Mouse (Mus musculus) urinary bladder, postnatal 10 days (tissue): ENCODE data around the gene Sdc1.

Experiments used
- DNase-seq: peaks from one replicate; pipeline ENCODE4 v3.0.0; 2022; ENCODE audit warnings: low spot score

The Sdc1 gene

DNA sequence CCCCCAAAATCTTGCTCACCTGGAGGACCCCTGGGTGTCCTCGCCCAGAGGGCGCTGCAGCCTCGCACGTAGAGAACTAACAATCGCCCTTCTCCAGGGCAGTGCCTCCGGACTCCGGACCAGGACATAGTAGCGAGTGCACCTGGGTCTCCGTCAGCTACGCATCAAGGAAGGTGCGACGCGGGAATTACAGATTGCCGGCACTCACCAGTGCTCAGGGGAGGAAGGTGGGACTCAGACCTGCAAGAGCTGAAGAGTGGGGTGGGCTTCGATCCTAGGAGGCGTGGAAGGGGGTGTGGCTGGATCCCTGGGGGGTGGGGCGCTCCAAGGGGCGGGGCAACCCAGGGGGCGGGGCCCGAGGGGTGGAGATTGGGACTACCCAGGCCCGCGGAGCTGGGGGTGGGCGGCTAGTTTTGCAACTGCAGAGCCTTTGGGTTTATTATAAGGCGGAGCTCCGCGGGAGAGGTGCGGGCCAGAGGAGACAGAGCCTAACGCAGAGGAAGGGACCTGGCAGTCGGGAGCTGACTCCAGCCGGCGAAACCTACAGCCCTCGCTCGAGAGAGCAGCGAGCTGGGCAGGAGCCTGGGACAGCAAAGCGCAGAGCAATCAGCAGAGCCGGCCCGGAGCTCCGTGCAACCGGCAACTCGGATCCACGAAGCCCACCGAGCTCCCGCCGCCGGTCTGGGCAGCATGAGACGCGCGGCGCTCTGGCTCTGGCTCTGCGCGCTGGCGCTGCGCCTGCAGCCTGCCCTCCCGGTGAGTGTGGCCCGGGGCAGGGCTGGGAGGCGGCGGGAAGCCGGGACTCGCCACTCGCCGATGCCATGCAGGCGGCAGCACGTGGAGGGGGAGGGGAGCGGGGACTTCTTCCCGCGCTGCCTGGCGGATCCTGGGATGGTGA is at the start of gene Sdc1:
Gene Sdc1, plus strand, starts transcription at position 378 of the 898 bp plus-strand sequence.
- DNase-seq = peak; percentile 47

DNA sequence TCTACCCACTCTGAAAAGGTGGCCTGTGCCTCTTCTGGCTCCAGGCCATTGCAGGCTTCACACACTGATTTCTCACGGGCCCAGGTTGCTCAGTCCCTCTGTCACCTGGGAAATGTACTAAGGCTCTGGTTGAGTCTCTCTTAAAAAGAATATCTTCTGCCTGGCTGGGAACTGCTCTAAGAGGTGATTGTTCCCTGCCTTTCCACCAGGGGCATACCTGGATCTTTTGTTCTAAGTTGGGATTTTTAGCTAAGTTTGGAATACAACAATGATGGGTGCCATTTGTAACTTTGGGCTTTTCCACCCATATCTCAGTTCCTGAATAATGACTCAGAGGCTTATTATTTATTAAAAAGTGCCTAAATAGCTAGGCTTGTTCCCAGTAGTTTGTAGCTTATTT is 44.2 kb upstream of the Sdc1 start:
- DNase-seq = no peak

DNA sequence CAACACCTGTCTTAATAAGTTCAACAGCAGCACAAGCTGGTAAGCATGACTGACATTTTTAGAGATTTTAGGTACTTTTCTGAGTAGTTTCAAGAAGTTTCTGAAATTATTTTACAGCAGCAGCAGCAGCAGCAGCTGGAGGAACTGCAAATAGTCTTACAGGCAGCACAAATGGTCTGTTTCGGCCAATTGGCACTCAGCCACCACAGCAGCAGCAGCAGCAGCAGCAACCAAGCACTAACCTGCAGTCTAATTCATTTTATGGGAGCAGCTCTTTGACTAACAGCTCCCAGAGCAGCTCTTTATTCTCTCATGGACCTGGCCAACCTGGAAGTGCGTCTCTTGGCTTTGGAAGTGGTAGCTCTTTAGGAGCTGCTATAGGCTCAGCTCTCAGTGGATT is 42.4 kb upstream of the Sdc1 start:
- no peak for DNase-seq

DNA sequence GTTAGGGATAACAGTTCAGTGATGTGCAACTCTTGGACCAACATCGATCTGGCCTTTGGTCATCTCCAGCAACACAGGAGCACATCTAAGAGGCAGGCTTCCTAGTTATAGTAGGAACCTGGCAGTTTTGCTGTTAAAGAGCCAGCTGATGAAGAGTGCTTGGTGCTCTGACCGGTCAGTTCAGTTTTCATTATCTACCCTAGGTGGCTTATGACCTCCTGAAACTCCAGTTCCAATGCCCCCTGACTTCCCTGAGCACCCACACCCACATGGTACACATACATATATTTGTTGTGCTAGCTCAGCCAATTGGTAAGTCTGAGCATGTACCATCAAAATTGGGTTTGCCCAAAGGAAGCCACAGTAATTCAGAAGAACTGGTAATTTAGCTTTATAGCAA is 17.5 kb upstream of the Sdc1 start:
- no peak for DNase-seq

DNA sequence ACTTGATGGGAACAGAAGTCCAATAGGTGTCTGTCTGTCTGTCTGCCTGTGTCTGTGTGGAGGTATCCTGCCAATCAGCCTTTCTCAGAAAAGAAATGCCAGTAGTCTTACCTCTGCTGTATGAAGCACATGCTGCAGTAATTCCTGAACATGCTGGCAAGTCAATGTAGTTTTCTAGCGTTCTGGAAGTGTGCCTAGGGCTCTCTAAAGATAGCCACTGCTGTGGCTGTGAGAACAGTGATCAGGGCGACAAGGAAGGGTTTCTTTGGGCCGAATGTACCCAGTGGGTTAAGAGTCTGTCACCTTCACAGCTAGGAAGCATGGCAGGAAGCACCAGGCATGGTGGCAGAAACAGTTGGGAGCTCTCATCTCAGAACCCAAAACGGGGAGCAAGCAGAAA is 17.0 kb upstream of the Sdc1 start:
- DNase-seq = no peak

DNA sequence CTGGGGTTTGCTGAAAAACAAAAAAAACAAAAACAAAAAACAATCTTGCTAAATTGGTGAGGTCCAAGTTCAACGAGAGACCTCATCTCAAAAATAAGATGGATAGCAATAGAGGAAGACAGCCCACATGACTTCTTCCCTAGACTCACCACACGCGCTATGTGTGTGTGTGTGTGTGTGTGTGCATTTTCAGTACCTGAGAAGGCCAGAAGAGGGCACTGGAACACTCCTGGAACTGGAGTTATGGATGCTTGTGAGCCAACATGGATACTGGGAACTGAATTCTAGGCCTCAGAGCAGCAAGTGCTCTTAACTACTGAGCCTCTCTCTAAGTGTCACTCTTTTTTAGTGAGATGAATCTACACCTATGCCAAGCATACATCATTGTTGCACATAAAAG is 13.1 kb upstream of the Sdc1 start:
- DNase-seq = no peak

DNA sequence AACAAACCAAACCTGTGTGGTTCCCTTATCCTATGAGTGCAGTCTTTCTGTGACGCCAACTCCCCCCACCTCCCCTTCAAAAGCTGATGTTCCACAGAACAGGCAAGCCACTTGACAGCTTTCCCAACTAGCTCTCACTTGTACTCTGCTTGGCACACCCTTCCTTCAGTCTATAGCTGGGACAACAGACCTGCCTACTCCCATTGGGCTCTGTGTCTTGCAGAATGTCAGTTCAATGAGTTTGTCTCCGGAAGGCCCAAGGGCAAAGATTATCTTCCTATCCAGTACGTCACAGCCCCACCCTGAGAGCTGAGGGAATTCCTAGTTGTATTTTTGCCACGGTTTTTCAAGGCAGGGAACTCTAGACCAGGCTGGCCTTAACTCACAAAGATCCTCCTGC is 12.0 kb upstream of the Sdc1 start:
- DNase-seq = no peak

DNA sequence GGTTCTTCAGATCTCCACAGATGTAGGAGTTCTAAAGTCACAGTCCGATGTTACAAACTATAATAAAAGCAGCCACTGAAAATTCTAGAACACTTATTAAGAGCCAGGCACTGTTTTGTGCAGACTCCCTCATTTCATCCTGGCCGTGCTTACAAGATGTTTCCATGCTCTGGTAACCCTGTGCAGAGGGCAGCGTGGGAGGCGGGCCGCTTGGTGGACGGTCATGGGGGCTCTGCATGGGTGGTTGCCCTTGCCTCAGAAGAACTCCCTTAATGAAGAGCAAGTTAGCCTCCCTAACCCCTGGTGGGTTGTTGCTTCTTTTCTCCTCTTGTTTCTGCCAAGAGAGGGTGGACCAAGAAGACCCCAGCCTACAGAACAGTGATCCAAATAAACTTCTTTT is 11.3 kb upstream of the Sdc1 start:
- DNase-seq = no peak

DNA sequence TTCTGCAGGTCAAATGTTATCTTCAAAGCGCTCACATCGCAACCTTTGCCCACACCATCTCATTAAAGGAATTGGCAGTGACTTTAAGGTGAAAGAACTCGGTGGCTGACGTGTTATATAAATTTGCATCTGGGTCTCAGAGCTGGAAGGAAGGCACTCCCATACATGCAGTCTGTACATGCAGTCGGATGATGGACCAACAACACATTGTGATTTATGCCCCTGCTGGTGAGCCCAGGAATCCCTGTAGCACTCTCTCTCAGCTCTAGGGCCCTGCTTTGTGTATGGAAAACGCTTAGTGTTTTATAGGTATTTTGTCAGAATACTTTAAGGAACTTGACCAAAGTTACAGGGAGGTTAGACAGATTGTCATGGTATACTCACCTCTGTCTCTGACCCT is 10.6 kb upstream of the Sdc1 start:
- DNase-seq = no peak

DNA sequence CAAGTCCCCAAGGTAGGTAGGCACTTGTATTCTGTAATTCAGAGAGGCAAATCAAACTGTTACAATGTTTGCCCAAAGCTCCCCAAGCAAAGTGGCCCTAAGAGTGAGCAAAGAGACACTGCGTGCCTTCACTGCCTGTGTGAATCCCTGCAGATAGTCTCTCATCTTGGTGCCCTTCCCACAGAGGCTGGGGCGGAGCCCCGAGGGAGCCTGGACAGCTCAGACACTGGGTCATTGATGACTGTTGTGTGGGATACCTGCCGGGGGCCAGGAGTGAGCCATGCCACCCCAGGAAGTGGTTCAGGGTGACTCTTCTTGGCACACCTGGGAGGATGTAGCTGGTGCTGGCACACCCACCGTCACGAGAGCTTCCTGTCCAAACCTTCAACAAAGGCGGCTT is 10.1 kb upstream of the Sdc1 start:
- DNase-seq = no peak

DNA sequence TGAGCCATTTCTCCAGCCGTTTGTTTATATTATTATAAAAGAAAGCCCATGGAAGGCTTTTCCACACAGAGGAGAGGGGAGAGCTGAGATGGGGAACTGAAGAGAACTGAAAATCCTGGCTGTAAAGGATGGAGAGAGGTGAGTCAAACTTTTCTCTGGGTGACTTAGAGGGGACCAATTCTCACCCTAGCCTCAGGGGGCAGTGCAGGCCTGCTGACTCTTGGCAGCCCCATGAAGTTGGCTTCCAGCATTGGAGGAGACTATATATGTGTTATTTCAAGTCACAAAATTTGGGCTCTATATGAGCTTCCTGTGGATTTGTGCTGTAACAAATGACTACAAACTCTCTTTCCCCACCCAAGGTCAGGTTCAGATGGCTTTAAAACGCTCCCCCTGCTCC is 8.5 kb upstream of the Sdc1 start:
- no peak for DNase-seq

DNA sequence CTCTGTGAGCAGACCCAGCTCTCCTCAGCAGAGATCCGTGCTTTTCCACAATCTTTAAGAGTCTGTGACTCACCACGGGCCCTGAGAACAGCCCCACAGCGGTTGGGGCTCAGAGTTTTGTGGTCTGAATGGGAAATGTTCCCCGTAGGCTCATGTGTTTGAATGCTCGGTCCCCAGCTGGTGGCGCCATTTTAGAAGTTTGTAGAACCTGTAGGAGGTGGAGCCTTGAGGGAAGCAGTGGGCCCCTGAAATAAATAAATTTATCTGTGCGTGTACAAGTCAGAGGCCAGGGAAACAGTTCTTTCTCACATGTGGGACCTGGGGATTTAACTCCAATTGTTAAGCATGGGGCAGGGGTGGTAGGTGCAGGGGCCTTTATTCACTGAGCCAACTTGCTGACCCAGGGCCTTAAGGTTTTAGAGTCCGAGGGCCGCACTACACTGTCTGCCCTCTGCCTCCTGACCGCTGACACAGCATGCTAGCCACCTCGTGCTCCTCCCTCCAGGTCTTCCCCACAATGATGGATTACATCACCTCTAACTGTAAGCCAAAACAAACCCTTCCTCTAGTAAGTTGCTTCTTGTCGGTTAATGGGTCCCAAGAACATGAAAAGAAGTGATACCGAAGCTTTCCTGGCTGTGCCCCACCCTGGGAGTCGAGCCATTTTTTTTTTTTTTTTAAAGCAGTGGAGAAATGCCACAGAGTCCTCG is 6.7 kb upstream of the Sdc1 start:
- no peak for DNase-seq

DNA sequence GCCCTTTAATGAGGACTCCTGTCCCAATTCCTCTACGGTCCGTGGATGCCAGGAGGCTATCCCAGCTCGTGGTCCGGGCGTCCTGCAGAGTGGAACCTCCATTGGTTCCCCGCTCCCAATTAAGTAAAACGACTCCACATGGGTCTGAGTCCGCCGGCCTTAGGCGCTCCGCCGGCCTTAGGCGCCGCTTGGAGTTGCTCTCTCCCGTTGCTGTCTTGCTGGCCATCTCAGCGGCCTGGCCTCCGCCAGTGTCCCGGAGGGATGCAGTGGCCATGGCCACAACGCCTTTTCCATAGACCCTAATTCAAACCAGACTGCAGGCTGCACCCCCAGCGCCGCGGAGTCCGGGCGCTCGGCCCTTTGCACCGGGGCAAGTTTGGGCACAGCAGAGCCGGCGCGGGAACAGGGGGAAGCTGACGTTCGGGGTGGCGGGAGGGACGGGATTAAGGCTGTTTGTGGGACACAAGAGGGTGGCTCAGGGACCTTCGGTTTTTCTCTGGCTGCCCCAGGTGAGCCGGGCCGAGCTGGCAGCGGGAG is 789 bp downstream of the Sdc1 start:
- peak; percentile 10 for DNase-seq

DNA sequence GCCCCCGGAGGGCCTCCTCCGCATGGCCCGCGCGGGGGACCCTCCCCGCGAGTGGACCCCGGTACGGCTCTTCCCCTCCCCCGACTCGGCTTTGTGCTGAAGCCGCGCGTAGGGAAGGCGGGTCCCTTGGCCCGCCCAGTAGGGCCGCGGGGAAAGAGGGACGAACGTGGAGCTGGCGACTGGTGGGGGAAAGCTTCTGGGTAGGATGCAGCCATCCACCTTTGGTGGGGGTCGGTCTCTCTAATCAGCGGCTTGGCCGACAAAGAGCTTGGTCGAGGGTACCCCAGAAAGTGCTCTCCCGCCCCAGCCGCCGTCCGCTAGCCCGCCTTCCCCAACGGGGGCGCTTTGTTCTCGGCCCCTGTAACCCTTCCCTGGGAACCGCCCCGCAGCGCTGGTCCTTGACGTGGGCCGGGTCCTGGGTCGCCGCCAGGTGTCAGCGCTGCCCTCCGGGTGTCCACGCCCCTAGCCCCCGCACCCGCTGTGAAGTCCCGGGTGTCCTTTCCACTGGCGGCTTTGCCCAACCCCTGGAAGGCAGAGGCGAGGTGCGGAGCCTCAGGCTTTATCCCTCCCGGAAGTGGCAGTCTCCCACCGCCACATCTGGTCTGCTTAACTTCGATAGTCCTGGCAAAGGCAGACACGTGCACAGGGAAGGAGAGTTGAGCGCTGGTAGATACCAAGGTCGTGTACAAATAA is 1.5 kb downstream of the Sdc1 start:
- no peak for DNase-seq

DNA sequence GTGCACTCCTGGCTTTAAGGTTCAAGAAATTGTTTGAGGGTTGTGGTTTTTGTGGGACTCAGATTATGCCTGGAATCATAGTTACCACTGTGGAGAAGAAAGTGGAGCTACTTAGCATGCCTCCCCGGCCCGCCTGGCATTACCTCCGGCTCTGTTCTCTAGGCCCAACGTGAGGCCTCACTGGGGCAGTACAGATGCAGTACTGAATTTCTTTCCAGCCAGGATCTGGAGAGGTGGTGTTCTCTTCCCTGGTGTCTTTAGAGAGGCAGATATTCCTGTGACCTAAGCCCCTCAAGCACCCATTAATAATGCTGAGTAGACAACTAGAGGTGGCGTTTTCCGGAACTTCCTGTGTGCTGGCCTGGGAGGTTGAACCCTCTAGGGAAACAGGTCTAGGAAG is 2.2 kb downstream of the Sdc1 start:
- no peak for DNase-seq

DNA sequence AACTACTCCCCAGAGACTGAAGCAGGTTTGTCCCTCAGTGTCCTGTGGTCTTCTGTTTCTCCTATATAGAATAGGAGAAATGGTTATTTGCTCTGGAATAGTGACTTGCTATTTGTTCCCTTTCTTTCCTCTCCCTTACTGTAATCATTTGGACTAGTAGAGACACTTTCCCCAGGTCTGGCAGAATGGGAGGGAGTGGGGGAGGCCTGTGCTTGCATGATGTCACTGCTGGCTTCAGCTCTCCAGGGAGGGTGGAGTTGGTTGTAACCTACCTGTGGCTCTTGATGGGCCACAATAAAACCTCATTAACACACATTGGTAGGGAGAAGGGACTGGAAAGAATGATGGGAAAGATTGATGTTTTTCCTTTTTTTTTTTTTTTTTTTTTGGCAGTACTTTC is 3.1 kb downstream of the Sdc1 start:
- DNase-seq = no peak

DNA sequence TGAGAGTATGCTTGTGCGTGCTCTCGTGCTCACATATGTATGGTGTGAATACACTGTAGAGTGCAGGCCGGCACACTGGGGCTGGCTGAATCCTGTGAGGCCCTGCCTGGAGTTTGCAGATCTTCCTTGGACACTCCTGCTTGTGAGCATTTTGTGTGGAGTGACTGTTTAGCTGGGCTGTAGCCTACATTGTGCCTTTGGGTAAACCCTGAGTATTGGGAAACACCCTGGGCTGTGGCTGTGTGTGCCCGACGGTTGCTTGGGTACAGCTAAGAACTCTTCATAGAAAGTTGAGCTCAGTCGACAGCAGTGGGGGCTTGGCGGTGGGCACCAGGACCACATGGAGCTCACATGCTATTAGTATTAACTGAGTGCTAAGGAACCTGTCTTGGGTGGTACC is 5.1 kb downstream of the Sdc1 start:
- DNase-seq = no peak

DNA sequence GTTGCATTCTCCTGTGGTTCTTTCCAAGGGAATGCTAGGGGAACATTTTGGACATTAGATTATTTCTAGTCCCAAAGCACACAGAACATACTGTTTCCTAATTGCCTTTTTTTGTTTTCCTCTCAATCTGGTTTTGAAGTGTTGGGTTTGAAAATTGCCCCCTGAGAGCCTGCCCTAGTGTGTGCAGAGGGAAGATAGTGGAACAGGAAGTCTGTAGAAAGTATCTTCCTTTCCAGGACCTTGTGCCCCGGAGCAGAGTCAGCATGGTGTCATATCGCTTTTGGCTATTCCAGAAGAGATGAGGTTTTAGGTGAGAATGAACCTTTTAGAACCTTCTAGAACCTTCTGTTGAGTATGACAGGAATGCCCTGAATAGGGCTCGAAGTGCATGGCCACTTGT is 5.6 kb downstream of the Sdc1 start:
- DNase-seq = no peak

DNA sequence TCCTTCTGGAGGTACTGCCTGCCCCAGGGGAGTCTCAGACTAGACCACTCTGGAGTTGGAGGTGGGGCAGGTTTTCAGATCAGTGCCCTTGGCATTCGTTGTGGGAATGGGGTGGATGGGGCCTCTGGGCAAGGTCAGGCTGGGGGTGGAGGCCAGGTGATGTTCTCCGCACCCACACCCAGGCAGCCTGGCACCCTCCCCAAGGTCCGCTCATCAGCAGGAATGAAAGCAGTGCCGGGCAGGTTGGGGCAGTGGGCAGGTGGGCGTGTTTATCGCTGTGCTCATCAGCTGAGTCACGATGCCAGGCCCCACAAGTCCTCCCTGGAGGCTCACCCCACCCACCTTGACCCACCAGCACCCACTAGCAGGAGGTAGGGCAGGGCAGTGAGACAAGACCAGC is 7.0 kb downstream of the Sdc1 start:
- no peak for DNase-seq

DNA sequence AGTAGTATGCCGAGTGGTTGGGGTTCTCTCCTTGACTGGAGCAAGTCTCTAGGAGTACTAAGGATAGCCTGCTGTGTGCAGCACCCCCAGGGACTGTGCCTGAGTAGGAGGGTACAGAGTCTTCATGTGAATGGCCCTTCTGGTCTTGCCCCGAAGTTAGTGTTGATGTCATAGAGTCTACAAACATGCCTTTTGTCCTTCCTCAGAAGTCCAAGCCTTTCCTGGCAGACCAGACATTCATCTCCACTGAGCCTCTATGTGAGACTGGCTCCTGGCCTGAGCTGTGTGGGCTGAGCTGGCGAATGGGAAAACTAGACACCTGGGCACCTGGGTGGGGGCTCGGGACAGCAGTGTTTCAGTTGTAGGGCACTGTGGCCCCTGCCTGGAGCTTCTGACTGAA is 8.7 kb downstream of the Sdc1 start:
- DNase-seq = no peak

DNA sequence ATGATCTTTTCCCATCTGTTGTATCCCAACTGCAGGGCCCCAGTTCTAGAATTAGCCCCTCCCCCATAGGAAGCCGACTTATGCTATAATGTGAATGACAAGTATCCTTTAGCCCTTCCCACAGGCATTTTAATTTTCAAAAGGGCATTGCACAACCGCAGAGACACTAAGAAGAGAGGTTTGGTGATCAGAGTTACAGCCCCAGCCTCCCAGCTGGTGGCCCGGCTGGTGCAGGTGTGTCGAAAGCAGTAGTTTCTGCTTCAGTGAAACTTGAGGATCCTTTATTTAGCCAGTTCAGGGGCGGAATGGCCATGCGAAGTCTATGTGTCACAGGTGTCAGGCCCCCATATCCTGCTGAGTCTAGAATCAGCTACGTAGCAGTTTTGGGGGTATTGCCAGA is 10.0 kb downstream of the Sdc1 start:
- DNase-seq = no peak

DNA sequence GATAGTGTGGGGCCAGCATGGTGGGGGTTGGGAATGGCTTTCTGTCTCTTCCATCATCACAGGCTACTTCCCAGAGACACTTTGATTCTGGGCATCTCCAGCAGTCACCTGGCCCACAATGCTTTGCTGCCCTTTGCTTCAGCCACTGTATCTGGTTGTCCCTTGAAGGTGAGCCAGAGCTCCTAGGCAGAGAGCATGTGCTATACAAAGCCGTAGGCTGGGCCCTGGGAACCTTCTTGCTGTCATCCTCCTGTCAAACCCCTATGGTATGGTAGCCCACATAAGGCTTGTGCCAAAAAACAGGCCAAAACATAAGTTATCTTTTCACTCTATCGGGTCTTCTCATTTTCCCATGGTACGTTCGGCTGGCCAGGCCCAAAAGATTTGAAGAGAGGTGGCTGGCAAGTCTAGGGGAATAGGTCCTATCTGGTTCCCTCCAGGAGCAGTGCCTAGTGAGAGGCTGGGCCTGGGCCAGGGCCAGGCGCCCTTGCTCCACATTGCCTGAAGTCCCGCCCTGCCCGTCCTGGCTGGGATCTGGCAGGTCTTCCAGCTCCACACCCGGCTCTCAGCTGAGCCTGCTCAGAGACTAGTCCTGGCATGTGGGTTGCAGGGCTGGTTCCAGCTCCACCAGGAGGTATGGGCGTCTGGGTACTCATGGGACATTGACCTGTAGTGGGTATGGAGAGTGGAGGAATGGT is 10.7 kb downstream of the Sdc1 start:
- DNase-seq = no peak
